Mouse (Mus musculus): ENCODE data around the gene Fam189b.

DNA sequence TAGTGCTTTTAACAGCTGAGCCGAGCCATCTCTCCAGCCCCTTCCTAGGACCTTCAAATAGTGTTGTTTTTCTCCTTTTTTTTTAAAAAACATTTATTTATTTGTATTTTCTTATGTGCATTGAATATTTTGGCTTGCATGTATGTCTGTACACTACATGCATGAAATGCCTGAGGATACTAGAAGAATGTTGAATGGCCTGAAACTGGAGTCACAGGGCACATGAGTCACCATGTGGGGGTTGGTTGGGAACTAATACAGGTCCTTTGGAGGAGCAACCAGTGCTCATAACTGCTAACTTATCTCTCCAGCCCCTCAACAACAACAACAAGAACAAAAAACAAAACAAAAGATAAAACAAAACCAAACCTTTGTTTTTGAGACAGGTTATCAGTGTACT lies 19.8 kb upstream of the Fam189b start:
- TF ChIP-seq CTCF (IDR thresholded peaks at IDR 0.05; ENCODE audit: low read depth, low read length) = no peak
- no peak for TF ChIP-seq POLR2A (IDR thresholded peaks at IDR 0.05; ENCODE audit: extremely low read depth, insufficient read depth, low read length)

Data from liver, adult 2 months (tissue).